Mouse (Mus musculus): Measurements from ENCODE around the gene Asb18.

Asb18 gene

DNA sequence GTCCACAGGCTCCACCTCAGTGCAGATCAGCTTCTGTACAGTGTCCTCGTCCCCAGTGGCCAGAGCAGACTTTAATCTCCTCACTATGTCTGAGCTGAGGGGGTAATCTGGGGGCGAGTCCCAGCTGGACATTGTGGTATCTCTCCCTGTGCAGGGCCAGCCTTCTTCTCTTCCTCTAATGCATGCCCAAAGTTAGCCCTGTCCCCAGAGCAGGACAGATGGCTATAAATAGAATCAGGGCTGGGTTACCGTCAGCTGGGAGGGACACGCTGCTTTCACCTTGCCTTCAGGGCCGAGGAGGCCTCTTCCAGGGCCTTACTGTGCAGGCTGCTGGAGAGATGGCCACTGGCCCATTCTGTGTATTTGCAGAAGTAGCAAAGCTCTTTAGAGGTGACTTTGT lies at the start of gene Asb18:
Gene Asb18 (minus strand): TSS at position 221 of the 400 bp plus-strand sequence.
- no peak for DNase-seq

DNA sequence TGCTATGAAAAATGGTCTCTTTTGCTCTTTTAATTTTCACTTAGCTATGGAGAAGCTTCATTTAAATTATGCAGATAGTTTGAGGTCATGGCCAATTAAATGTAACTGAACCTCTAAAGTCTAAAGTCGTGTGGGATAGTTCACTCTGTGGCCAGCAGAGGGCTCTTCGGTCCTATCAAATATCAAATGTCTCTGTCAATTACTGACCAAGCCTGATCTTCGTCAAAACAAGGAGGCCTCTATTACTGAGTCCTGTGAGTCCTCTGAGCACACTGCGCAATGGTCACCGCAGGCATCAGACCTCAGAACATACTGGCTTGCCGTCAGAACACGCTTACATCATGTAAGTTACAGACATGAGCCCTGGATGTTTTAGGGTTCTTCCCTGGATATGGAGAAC lies 46.1 kb upstream of the Asb18 start:
- peak; percentile 11 for DNase-seq

DNA sequence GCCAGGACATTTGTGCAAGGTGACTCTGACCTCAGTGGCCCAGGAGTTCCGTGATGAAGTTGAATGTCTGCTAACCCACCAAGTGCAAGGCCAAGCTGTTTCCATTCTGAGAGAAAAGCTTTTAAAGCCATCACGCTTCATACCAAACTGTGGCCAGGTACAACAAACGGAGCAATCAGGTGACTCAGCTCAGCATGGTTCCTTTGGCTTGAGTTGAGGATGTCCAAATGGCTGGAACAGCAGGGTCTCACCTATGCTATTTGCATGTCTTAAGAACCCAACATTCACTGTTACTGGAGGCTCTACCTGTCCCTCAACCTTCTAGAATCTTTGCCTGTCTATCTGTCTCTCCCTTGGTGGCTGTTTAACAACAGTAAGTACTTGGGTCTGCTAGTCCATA lies 45.6 kb upstream of the Asb18 start:
- no peak for DNase-seq

DNA sequence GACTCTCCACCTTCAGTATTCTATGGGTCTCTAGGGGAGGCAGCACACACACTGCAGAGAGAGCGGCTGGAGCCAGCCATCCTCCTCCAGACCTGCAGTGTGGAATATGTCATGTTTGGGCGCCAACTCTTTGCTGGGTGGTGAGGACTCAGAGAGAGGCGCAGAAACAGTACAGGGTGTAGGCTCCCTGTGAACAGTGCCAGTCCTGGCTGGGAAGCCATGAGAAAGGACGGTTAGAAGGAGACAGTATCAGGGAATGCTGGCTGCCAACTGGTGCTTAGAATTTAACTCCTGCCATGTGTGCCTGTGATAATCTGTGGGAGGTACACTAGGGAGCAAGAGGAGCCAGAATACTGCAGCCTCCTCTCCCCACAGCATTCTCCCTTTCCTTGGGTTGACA lies 40.5 kb upstream of the Asb18 start:
- no peak for DNase-seq

DNA sequence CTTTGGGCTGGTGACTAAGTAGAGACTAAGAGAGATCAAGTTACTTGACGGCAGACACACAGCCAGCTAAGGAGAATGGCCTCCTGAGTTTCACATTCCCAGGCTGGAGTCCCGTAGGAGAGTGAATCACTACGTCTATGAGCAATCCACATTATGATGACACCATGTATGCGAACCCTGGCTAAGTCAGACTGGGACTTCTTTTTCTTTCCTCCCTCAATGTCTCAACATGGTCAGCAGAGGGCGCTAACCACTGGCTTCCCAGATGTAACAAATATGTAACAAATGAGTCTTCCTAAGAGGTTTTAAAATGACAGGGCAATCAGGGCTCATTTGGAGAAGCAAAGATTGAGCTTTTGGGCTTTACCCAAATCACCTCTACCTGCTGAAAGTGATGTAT lies 36.9 kb upstream of the Asb18 start:
- DNase-seq = peak; percentile 13

DNA sequence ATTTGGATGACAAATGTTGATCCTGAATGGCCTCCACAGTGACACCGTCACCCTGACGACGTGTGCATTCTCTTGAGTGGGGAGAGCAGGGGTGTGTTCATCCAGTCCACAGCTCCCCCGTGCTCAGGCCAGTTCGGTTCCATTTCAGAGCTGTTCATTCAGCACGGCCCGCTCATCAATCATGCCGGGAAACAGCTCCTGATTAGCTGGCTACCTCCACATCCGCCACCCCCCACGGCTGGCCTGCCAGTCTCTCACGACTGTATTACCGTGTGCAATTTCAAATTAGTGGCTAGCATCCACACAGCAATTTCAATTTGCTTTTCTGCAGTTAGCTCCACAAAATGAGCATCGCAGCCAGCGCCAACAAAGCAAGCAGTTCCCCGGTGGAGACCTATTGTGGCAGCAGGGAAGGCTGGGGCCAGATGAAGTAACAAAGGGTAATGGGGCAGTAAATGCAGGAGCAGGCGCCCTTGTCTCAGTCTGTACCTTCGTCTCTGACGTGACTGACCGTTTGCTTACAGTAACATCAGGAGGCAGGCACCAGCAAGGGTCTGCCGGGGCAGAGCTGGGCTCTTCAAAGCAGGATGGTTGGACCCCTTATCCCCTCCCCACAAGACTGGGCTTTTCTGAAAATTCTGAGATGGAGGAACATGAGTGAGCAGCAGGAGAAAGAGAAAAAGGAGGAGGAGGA lies 35.7 kb upstream of the Asb18 start:
- no peak for DNase-seq

DNA sequence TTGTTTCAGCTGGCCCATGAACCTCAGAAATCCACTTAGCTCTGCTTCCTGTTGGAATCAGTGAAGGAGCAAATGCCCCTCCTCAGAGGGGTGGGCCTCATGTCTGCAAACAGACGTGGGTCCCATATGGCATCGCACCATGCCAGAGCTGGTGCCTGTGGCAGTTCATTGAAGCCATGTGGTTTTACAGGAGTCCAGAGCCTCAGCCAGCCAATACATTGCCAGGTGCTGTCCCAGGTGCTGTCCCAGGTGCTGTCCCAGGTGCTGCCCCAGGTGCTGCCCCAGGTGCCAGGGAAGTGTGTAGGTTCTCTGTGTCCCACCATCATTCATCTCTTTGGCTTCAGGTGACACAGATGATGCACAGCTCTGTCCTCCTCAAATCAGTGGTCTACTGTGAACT lies 13.8 kb upstream of the Asb18 start:
- DNase-seq = no peak

DNA sequence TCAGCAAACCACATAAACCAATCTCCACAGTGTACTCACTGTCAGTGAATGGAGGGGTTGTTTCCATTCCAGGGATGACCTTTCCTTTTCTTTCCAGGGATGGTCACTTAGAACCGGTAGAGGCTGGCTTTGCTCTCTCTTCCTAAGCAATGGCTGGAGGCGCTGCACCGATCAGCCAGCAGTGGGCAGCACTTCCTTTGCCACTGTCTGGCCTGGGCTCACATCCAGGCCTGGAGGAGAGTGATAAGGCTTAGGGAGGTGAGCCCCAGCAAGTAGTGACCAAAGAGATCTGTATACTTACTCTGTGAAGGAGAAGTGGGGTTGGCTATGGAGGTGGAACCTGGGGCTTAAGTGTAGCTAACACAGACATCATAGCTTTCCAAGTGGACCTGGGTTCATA lies 12.5 kb upstream of the Asb18 start:
- DNase-seq = no peak

DNA sequence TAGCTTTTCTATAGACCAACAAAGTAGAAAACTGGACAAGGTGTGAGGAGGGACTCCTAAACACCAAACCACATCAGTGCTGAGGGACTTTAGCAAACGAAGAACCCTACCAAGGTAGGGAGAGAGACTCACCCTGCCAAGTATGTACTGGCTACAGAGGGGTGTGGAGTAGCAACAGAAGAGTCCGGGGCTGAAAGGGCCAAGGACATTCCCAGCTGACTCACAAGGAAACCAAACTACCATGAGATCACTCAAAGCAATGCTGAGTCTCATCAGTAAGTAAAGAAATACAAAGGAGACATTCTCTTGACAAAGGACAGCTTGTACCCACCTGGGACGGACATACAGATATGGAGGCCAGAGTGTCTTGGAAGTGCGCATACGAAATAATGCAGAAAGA lies 5.9 kb upstream of the Asb18 start:
- DNase-seq = no peak

DNA sequence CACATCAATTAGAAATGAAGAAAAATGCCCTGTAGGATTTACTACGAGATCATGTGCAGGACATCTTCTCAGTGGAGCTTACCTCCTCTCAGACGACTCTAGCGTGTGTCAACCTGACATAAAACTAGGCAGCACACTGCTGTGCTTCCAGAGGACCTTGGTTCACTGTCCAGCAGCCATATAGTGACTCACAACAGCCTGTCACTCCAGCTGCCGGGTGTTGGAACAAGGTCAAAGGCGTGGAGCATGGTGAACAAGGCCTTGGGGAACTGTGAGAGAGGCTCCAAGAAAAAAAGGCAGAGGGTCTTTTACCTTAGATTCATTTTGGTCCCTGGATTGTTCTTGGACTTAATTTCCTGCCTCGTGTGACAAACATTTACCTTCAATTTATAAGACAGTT lies 3.6 kb upstream of the Asb18 start:
- DNase-seq = no peak

DNA sequence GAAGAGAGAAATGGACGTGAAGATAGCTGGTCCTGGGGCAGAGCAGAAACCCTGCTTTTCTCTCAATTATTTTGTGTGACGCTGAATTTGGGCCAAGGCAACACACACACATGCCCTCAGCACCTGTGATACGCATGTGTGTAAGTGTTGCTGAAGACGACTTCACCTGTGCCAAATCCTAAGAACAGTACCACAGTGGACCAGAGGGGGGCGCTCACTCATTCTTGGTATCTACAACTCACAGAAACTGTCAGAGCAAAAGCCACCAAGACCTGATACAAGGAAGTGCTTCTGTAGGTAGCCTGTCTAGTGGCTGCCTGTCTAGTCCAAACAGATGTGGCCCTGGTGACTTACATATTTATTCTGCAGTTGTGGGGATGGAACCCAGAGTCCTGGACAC lies 1.2 kb downstream of the Asb18 start:
- no peak for DNase-seq

DNA sequence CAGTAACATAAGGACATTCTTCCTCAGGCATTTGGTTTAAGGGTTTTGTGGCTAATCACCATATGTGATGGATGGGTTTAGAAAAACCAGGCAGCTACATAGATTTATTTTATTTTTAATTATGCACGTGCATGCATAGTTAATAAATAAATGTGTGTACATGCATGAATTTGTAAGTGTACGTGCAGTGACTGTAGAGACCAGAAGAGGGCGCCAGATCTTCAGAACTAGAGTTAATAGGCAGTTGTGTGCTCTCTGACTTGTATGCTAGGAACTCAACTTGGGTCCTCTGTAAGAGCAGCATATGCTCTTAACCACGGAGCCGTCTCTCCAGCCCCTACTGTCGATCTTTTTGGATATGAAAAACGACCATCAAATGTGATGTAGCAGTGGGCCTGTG lies 1.6 kb downstream of the Asb18 start:
- peak; percentile 2 for DNase-seq

DNA sequence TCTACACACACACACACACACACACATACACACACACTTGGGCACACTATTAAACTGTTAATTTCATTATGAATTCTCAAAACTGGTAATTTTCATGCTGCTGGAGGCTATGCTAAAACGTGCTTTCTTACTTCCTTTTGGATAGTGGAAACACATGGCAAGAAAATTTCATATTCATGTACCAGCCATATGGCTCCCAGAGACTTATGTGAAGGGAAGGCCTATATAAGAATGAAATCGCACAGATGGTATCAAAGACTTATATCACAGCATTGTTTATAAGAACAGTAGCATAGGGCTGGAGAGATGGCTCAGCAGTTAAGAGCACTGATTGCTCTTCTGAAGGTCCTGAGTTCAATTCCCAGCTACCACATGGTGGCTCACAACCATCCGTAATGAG lies 2.3 kb downstream of the Asb18 start:
- no peak for DNase-seq

DNA sequence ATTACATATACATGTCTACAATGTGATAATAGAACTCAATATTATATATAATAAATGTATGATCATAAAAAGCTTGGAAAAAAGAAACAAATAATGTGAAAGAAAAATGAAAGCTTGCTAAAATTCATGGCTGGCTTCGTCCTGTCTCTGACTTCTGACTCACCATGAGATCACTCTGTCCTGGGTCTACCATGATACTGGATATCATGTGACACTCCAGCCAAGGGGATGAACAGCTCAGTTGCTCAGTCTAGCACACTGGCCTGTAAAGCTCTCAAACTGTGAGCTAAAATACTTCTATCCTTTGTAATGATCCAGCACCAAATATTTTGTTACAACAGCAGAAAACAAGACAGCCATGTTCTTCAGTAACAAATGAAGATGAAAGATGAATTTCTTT lies 4.4 kb downstream of the Asb18 start:
- no peak for DNase-seq

DNA sequence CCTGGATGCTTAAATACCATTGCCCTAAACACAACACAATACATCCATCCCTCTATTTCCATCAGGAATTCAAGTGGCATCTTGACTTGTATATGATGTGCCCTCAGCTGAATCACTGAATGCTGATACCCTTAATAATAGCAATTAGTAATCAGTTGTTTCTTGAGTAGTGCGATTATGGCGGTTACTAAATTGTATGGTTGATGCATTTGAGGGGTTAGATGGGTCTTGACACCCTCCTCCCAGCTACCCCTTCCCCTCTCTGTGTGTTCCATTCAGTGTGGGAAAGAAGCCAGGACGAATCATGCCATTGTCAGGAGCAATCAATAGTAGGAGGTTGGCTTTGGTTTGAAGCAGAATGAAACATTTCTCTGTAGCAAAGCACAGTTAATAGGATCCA lies 5.3 kb downstream of the Asb18 start:
- DNase-seq = no peak

DNA sequence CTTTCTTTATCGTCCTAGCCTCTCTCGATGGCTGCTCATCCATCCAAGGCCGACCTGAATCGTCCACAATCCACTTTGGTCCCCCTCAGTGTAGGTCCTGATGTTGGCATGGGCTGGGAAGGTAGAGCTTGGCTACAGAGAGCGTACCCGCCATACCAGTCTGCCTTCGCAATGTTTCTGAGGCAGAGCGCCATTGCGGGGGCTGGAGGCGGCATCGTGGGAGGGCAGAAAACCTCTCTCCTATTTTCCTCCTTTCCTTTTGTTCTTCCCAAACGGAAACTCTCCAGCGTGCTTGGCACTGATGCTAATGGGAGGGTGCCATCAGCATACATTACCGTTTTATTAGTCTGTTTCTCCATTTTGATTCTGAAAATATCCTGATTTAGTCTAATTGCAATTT lies 7.8 kb downstream of the Asb18 start:
- no peak for DNase-seq

DNA sequence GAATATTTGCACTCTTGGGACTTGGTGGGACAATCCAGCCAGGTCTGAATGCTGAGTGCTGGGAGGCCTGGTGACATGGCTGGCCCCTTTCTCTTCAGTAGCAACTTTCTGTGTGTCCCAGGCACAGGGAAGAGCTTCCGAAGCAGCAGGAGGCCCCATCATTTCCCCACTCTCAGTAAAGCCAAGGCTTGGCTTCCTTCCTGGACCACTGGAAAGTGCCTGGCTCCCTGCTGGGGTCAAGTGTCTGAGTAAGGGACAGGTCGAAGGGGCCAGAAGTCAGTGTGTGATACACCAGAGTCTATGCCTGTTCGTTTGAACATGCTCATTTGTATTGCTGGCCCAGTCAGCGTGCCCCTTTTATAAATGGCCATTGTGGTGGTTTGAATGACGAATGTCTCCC lies 13.5 kb downstream of the Asb18 start:
- no peak for DNase-seq

DNA sequence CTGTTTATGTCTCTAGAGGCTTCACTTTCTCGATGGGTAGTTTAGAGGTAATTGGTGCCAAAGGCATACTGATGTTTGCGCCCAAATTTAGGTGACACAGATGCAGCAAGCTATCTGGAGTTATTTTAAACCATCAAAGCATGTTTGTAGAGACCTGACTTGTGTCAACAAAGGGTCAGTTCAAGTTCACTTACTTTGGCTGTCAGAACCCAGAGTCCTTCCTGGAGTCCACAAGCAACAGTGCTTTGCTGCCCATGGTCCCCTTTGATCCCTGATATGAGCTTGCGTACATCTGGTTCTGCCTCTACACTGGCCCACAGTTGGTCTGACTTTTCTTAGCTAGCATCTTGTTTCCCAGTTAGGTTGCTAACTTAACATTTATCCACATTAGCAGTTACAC lies 14.6 kb downstream of the Asb18 start:
- DNase-seq = no peak

DNA sequence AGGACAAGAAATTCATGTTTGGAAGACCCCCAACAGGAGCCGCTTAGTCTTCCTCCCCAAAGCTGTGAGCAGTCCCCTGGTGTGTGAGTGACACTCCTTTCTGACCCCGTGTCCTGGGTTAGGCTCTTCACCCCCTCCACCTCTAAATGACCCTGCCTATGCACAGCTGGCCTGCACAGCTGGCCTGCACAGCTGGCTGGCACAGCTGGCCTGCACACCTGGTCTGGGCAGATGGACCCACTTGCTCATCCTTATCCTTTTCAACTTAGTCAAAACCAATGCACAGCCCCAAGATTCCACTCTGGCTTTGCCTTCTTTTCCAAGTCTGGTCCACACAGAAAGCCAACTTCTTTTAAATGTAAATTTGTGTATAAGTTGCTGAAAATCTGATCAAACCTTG lies 15.8 kb downstream of the Asb18 start:
- no peak for DNase-seq

DNA sequence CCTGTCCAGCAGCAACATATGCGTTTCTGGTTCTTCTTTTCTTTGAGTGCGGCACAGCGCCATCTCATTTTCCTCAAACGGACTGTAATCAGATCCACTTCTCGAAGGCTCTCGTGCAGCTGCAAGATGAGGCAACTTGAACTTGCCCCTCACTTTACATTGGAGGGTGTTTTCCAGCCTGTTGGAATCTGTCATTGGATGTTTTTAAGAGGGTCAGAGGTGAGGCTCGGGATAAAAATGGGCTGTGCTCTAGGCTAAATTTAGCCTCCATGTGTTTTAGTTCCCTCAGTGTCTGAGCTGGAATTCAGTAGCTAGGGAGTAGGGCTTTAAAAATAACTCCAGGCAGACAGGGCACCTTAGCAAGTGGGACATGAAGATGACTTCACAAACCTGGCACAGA lies 16.4 kb downstream of the Asb18 start:
- no peak for DNase-seq

DNA sequence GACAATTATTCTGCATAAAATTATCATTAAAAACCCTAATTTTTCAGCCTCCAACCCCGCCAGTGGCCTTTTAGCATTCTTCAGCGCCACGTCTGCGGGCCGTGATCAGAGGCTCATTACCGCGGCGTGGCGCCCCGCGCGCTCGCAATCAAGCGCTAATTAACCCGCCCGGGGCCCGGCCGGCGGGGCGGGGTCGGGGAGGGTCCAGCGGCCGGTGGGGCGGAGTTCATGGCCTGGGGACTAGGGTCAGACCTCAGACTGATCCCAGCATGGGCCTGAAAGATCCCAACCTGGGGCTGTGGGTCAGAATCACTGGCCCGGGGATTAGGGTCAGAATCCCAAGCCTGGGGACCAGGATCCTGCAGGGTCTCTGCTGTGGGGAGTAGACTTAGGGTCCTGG lies 22.2 kb downstream of the Asb18 start:
- no peak for DNase-seq

DNA sequence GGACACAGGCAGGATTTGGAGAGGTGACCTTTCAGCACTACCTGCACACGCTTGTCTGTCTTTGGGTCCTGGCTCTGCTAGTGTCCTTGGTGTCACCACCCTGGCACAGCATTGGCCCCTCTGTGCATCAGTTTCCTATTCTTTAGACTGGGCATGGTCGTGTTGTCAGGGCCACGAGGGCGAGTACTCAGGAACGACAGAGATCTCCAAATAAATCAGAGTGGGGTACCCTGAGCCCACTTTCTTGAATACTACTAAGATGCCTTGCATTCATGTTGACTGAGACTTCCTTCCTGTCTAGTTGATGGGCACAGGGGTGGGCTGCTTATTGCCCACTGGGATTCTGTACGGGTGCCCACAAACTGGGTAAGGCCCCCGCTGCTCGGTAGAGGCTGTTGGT lies 37.2 kb downstream of the Asb18 start:
- DNase-seq = no peak

DNA sequence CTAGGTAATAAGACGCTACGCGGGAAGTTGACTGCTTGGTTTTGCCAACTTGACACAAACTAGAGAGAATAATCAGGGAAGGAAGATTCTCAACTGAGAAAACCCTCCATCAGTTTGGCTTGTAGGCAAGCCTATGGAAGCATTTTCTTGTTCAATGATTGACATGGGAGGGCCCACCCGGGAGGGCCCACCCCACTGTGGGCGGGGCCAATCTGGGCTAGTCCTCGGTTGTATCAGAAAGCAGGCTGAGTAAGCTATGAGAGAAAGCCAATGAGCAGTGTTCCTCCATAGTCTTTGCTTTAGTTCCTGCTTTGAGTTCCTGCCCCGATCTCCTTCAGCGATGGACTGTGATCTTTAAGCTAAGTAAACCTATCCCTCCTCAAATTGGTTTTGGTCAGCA lies 38.1 kb downstream of the Asb18 start:
- no peak for DNase-seq

DNA sequence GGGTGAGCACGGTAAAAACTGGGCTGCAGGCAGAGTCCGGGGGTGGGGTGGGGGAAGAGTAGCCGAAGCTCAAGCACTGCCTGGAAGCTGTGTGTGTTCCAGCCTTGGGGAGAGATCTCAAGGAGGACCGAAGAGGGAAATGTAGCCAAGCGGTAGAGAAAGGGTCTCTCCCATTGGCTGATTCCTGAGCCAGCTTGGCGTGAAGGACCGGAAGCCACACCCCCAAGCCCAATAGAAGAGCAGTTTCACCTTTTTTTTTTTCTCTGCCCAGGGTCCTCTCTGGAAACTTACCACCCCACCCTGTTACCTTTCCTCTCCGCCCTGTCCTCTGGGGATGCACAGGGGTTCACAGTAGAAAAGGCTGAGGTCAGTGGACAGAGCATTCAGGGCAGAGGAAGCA lies 39.9 kb downstream of the Asb18 start:
- no peak for DNase-seq

DNA sequence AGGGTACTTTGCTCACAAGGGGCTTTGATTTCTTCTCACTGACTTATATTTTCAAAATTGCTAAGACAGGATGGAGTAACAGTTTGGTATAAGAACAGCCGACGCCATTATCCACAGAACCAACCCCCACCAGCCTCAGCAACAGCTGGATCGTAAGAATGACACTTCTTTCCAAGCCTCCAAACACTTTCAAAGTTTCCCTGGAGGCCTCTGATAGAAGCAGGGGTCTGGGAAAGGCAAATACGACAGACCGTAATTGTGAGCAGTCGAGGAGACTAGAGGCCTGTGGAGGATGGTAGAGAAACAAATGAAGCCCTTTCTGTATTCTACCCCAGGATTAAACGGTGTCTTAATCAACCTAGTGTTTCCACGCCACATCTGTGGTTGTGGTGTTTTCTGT lies 42.6 kb downstream of the Asb18 start:
- no peak for DNase-seq

DNA sequence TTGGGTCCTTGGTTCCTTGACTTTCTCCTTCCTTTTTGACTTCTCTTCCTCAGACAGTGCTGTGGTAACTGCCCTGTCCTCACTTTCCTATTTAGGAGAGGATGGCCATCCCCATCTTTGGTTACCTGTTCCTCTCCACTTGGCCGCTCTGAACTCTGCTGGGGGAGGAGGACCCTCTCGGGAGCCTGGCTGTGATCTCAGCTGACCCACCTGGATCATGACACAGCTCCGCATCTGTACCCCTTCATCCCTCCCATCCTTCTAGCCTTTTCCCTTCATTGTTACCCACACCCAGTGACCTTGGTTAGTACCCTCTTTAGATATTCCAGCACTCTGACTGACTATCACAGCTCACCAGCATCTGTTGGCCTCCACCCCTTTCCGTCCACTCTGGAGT lies 44.8 kb downstream of the Asb18 start:
- DNase-seq = no peak
